In the genomic region with DNA sequence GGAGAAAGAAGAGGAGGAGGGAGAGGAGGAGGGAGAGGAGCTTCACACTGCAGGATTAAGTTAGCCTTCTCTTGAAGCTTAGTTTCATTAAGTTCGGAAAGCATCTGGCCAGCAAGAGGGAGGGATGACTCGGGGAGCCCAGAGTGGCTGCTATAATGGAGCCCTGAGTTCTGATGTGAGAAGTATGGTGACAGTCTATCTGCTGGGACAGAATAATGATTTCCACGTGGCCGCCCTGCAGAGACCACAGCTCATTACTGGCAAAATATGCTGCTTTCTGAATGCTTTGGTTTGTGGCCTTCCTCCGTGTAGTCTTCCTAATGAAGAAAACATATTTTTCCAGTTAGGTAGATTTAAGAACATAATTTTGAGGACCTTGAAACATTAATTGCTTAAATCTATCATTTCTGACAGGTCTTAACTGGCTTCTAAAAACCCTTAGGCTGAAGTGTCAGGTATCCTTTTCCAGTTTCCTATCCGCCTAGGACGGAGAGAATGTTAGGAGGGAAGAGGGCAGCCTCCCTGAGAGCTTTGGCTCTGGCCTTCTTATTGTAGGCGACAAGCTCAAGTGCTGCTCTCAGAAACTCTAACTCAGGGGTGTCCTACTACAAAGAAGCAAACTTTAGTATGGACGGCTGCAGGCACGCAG, we compare ENCODE assay signal across 13 mouse cellular contexts. TPM values are rescaled to one million over a fixed set of nuclear protein-coding genes. Genes with fewer than 3 reads are reported as not detected.
DNase-seq lines count a peak whose midpoint lies in the region; ATAC-seq and TF ChIP-seq lines count a peak whose summit lies in the region.
"Had no signal": no experiment of that assay in that cellular context is flagged by ENCODE, and none has a peak within 500 bp of the region (broad histone marks: within the 10 kb centered on the region; RNA-seq: fewer than 3 reads in every experiment).

No protein-coding gene starts in this region.

- no peak for TF ChIP-seq EP300 in heart, postnatal 0 days (IDR thresholded peaks at IDR 0.05; ENCODE audit: low read depth)

- ATAC-seq in heart, postnatal 0 days (ENCODE audit: insufficient read depth, low read depth), result no peak
- ATAC-seq: lung, postnatal 0 days had no signal

- peaks cover 49% of the 10 kb centered on the region for H3K4me1 ChIP-seq in heart, postnatal 0 days (ENCODE audit: control insufficient read depth, insufficient read depth)

- intact Hi-C loops in heart, postnatal 36 days (cut with DNase I), result no loop called here

- no peaks in the 10 kb centered on the region for H3K36me3 ChIP-seq in heart, postnatal 0 days (replicated peaks; ENCODE audit: control insufficient read depth, insufficient read depth, low read length)
- H3K36me3 ChIP-seq: hindbrain, embryonic 12.5 days had no signal

- no peaks in the 10 kb centered on the region for H3K27me3 ChIP-seq in heart, postnatal 0 days (ENCODE audit: control insufficient read depth, insufficient read depth, low read length)
- H3K27me3 ChIP-seq: hindbrain, embryonic 12.5 days had no signal

- 0 out of 2 replicates have a peak overlapping the region, but pooled peaks have one; percentile 43 for H3K27ac ChIP-seq in heart, postnatal 0 days (ENCODE audit: low read depth)

- WGBS in heart, postnatal 0 days, result 55% methylated on average over 10 of the region's 10 CpGs

- H3K9ac ChIP-seq in heart, postnatal 0 days (replicated peaks; ENCODE audit: low read depth, low read length), result no peak overlapping the region
- H3K9ac ChIP-seq: hindbrain, embryonic 12.5 days had no signal

- no peak for DNase-seq in heart, postnatal 0 days (ENCODE audit: low spot score)
- DNase-seq in heart, postnatal 36 days, result no peak
- DNase-seq in Muller cell, postnatal 12 days (ENCODE audit: inconsistent ontology term), result peak; percentile 41
- peak; percentile 61 for DNase-seq in embryo, embryonic 10 days (ENCODE audit: low spot score)
- DNase-seq in forelimb bud, embryonic 11.5 days (ENCODE audit: low read depth, low spot score), result peak; percentile 88
- no peak for DNase-seq in urinary bladder, postnatal 14 days (ENCODE audit: low spot score)
- DNase-seq in urinary bladder, postnatal 36 days (ENCODE audit: low spot score in 2 of 2), result no peak
- DNase-seq: adrenal gland, postnatal 36 days; cerebellum, adult 11-12 months; kidney, adult 8-10 months; liver had no signal

- H3K4me2 ChIP-seq in heart, postnatal 0 days (ENCODE audit: low read depth, low read length), result no peak overlapping the region
- H3K4me2 ChIP-seq: hindbrain, embryonic 12.5 days had no signal

- TF ChIP-seq CTCF in heart, postnatal 0 days (IDR thresholded peaks at IDR 0.05; ENCODE audit: low read depth), result no peak

- H3K9me3 ChIP-seq in heart, postnatal 0 days (replicated peaks; ENCODE audit: control insufficient read depth, low read length), result no peaks in the 10 kb centered on the region
- H3K9me3 ChIP-seq: hindbrain, embryonic 12.5 days had no signal

- no peak overlapping the region for H3K4me3 ChIP-seq in heart, postnatal 0 days (ENCODE audit: low read depth, low read length)
- H3K4me3 ChIP-seq: hindbrain, embryonic 12.5 days had no signal

RNA-seq across cellular contexts. Expression of gene Disp1, which starts 32.2 kb away (rescaled TPM):
- 8.1 and 11.9 TPM in 2 replicates for total RNA-seq in heart, postnatal 0 days (2014; rRNA removed; ENCODE audit: low replicate concordance)
- polyA plus RNA-seq in heart, postnatal 0 days (2015; fragmentation: Nextera tagmentation; extraction: Ambion mirVana), result 5.8 and 6.0 TPM in 2 replicates
- 1 to 10 TPM; 5.6 to 7.0 TPM for total RNA-seq in heart, postnatal 36 days (2021)

Comparison
In these comparisons a context has a peak if more than half of its experiments do, and no peak if none do; other contexts are left out.
1. DNase-seq: peak in Muller cell, postnatal 12 days (single experiment), embryo, embryonic 10 days (single experiment) and forelimb bud, embryonic 11.5 days (single experiment); none in heart, postnatal 0 days (single experiment), heart, postnatal 36 days (0 of 2), urinary bladder, postnatal 14 days (single experiment) and urinary bladder, postnatal 36 days (0 of 2).